Mouse (Mus musculus): Measurements from ENCODE around the gene Nlrc3.

Nlrc3 gene

DNA sequence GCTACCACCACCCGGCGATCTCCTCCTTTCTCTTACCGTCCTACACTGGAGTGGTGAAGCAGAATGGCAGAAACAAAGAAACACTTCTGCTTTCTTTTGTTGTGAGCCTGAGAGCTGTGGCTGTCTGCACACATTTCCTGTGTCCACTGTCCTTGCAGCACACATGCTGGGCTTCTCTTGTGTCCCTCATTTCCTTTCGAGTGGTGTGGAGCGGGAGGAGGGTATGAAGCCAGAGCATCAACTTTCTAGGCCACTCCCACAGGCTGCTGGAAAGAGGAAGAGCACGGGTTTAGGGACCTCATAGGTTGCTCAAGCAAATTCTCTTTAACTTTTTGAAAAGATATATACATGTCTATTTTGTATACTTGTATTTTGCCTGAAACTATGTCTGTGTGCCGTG is 47.3 kb downstream of the Nlrc3 start:
- DNase-seq (ENCODE audit: low read depth, low spot score) = peak; percentile 9

DNA sequence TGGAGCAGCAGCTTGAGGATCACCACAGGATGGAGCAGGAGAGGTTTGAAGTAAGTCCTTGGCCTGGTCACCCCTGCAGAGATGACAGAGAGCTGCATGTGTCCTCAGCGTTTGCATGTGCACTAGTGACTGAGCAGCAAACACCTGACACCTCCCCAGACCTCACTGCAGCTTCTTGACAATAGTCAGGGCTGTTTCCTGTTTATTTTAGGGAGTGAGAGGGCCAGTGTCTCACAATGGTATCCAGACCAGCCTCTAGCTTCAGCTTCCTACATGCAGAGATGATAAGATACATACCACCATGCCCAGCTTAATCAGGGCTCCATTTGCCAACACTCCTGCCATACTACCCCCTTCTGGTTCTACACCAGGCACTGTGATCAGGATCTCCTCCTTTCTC is 47.9 kb downstream of the Nlrc3 start:
- no peak for DNase-seq (ENCODE audit: low read depth, low spot score)

DNA sequence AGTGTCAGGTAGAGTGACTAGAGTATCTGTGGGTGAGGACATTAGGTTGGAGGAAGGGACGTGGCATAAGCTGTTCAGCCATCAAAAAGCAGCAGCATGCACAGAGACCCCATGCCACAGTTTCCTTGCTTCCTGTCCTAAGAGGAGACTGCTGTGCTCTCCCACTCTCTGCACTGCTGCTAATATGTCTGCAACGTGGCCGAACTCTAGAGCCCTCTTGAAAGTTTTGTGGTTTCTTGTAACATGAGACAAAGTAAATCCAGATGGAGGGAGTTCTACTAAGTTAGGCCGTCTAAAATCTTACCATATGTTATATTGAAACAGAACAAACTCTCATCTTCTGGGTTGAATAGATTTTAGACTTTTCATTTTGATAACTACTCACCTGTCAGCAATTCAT is 52.5 kb downstream of the Nlrc3 start:
- no peak for DNase-seq (ENCODE audit: low read depth, low spot score)

DNA sequence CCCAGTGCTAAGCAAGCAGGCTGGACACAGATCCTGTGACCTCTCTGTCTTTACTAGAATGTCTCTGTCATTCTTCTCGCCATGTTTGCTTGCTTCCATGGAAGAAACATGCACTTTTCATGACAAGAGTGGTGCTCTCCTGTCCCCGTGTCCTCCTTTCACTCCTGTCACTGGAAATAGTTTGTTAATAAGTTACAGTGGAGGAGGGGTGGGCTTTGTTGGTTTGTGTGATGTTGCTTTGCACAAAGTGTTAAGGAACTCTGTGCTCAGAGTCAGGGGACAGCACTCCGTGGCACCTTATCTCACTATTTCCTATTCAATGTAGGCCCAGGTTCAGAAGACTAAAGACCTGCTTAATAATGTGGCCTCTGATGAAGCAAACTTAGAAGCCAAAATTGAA is 52.9 kb downstream of the Nlrc3 start:
- no peak for DNase-seq (ENCODE audit: low read depth, low spot score)

DNA sequence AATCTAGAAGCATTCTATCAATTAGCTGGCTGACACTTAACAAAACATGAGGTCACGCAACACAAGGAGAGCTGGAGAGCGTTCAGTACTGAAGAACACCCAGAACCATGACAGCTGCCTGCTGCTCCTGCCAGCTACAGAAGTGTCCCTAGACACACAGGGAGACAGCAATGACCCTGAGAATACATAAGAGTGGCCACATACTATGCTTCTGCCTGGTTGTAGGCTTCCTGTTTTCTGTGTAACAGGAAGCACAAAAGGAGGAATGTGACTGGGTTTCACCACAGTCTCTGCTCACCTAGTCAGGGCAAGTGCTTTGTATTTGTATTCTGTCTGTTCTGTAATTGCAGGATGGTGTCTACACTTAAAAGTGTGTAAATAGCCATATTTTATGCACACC is 55.7 kb downstream of the Nlrc3 start:
- no peak for DNase-seq (ENCODE audit: low read depth, low spot score)

DNA sequence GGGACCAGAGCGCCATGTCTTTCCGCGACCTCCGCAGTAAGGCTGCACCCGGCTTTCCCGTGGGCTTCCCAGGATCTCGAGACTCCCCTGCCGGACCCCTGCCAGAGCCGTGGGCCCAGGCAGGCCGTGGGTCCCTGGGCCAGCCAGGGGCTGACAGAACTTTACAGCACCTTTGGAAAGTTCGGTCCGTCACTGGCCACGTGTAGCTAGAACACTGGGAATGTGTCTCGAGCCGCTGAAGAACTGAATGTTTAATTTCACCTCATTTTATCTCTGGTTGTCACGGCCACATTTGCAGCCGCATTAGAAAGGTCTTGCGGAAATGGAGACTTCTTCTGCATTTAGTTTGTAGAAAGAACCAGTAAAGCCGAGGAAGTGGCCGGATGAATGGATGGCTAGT is 67.3 kb downstream of the Nlrc3 start:
- DNase-seq (ENCODE audit: low read depth, low spot score) = no peak

DNA sequence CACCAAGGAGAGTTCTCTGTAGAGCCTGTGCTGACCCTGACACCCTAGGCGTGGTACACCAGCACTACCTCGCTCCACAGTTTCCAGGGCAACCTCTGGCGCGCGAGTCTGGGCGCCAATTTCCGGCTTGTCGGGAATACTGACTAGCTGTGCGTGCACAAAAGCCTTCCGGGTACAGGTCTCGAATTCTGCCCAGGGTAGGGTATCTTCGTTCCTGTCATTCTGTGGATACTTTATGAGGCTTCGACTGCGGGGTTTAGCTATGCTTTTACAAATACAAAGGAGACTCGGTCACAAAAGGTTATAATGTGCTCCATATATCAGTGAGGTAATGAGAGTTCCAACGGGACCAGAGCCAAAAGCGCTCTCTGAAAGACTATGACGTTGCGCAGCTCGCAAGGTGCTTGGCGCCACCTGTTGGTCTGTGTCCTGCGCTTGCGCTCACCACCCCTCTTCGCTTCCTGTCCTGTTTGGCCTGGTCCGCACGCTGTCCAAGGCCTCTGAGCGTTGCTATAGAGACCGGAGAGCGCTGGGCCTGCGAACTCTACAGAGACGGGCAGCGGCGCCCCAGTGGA is 67.8 kb downstream of the Nlrc3 start, which contains the start of the genes 1700037C18Rik and Cluap1:
TSS of gene 1700037C18Rik (minus strand) at position 153 of the 575 bp plus-strand sequence.
TSS of gene Cluap1 (plus strand) at position 265 of the 575 bp plus-strand sequence.
- peak; percentile 93 for DNase-seq (ENCODE audit: low read depth, low spot score)

DNA sequence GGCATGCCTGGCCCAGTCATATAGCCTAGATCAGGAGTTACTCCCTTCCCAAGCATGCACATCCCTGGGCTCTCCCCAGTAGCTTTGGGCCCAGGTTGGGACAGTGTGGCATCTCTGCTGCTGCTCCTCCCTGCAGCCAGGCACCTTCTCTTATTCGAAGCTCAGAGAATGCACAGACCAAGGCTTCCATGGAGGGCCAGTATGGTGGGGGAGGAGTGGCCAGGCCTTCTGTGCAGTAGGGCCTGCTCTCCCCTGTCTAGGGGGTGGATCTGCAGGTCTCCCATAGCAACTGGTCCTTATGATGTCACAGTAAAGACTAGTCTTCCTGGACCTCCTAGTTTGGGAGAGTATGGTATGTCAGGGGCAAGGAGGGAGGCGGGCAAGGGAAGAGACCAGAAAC is 69.0 kb downstream of the Nlrc3 start:
- no peak for DNase-seq (ENCODE audit: low read depth, low spot score)

DNA sequence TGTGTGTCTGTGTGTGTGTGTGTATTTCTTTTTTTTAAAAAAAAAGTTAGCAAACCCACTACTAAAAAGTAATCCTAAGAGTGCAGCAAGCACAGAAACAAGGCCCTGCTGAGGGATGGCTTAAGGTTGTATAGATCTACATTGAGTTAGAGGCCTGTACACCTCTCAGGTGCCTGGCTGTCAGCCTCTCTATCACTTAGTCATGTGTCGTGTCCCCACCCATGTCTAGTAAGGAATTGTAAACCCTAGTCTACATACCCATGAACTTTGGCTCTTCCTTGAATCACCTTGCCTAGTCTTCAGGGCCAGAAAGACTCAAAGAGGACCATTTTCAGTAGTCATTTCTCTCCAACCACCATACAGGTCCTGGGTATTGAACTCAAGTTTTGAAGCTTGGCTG is 79.9 kb downstream of the Nlrc3 start:
- no peak for DNase-seq (ENCODE audit: low read depth, low spot score)

DNA sequence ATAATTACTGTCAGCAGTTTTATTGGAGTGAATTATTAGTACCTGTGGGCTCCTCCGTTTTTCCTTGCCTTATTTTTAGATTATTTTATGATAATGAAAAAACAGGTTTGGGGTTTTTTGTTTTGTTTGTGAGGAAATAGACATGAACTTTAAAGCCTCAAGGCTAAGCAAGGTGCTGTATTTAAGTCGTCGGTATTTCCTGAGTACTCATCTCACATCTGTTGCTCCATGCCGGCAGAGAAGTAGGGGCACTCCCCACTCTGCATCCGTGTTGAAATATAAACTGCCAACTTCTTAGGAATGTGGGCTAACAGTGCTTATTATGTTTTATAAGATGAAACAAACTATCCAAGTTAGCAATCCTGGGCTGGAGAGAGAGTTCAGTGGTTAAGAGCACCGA is 80.4 kb downstream of the Nlrc3 start:
- DNase-seq (ENCODE audit: low read depth, low spot score) = no peak

DNA sequence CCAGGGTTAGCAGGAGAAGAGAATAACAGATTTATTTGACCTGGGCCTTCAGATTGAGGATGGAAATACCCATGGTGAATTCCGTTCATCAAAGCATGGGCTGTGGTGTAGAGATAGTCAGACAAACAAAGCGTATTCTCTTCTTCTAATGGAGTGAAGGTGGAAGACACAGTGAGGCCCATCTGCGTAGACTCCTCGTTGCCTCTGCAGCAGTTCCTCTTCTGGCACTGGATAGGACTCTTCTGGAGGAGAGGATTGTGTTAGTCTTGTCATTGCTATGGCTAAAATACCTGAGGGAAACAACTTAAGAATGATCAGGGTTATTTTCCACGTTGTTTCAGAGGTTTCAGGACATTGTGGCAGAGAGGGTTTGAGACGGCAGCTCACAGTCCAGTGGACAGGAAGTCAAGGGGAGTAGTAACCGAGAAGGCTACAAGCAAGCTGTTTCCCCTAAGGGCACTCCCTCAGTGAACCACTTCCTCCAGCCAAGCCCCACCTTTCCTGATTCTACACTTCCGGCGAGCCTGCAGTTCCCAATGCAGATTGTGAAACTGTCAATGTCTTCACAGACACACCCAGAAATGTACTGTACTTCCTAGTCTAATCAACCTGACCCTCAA is 81.1 kb downstream of the Nlrc3 start:
- DNase-seq (ENCODE audit: low read depth, low spot score) = peak; percentile 60

Data from skeletal muscle tissue, adult 2 months (tissue).